Mouse (Mus musculus) heart, embryonic 16.5 days (tissue): ENCODE measurements around the gene Wsb2. TPM values are rescaled to one million over a fixed set of nuclear protein-coding genes. Genes with fewer than 3 reads are reported as not detected.

Experiments used
- ATAC-seq: fragments of 200-750 bp; cut with Nextera tagmentation; replicated peaks from 2 replicates; pipeline ENCODE4 v1.8.0; 2017; ENCODE audit warnings: moderate number of reproducible peaks; ENCODE audit not compliant: insufficient read depth, low FRiP score; ENCODE audit errors: extremely low read depth
- H3K27ac ChIP-seq: fragments of 300-500 bp; sonication (generic); 2 replicates; pipeline ENCODE4 v1.5.1; 2014; ENCODE audit warnings: mild to moderate bottlenecking, low read length, control low read depth, moderate library complexity
- H3K27me3 ChIP-seq: fragments of 300-500 bp; sonication (generic); 2 replicates; pipeline ENCODE4 v1.6.1; 2014; ENCODE audit warnings: low read length, mixed read lengths; ENCODE audit not compliant: control insufficient read depth, insufficient read depth
- H3K36me3 ChIP-seq: fragments of 300-500 bp; sonication (generic); 2 replicates; pipeline ENCODE4 v1.6.1; 2014; ENCODE audit not compliant: control insufficient read depth, insufficient read depth
- H3K4me1 ChIP-seq: fragments of 300-500 bp; sonication (generic); 2 replicates; pipeline ENCODE4 v1.6.1; 2014; ENCODE audit warnings: low read length, mixed read lengths; ENCODE audit not compliant: control insufficient read depth, insufficient read depth
- H3K4me2 ChIP-seq: fragments of 300-500 bp; sonication (generic); 2 replicates; pipeline ENCODE4 v1.6.1; 2014; ENCODE audit warnings: low read depth, mild to moderate bottlenecking, control low read depth, low read length
- H3K4me3 ChIP-seq: fragments of 300-500 bp; sonication (generic); 2 replicates; pipeline ENCODE4 v1.5.1; 2014; ENCODE audit warnings: mild to moderate bottlenecking, control low read depth, low read length
- H3K9ac ChIP-seq: fragments of 300-500 bp; sonication (generic); 2 replicates; pipeline ENCODE4 v1.6.1; 2014; ENCODE audit warnings: low read length, control low read depth
- H3K9me3 ChIP-seq: fragments of 300-500 bp; sonication (generic); replicated peaks from 2 replicates; pipeline ENCODE4 v1.6.1; 2016; ENCODE audit warnings: low read length; ENCODE audit not compliant: control insufficient read depth
- WGBS: fragments of 180-500 bp; shearing (Covaris S2); extraction: QIAGEN DNeasy Blood & Tissue Kit; methylation state at CpG from one replicate; pipeline ENCODE4 v1.1.7; 2014; 5-methylcytosine and 5-hydroxymethylcytosine counted together
- polyA plus RNA-seq: library from polyadenylated mRNA; unstranded; fragments of >200 nt; fragmentation: Nextera tagmentation; extraction: Ambion mirVana; gene quantifications from 2 replicates; pipeline ENCODE4 v1.2.1, GENCODE M21; 2015

Wsb2 gene
- polyA plus RNA-seq, 1 experiment from 2014 or later, result 75.1 TPM

DNA sequence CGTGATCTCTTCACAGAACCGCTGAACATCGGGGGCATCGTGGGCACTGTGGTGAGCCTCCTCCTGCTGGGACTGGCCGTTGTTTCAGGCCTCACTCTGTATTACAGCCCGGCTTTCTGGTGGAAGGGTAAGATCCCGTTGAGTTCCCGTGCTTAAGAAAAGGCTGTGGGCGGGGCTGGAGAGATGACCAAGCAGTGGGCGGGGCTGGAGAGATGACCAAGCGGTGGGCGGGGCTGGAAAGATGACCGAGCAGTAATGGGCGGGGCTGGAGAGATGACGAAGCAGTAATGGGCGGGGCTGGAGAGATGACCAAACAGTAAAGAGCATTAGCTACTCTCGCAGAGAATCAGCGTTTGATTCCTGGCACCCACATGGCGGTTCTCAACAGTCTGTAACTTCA is 8.8 kb upstream of the Wsb2 start:
- Histone ChIP-seq H3K36me3 (peaks cover 6% of the 10 kb centered on the region; the same call in 1 of the 2 replicates), H3K9me3 (no peaks in the 10 kb centered on the region), H3K27ac (no peak overlapping the region), H3K4me2 (no peak overlapping the region), H3K4me1 (no peaks in the 10 kb centered on the region), H3K27me3 (no peaks in the 10 kb centered on the region), H3K9ac (no peak overlapping the region), H3K4me3 (no peak overlapping the region)
- ATAC-seq, result no peak
- WGBS, result 36% methylated on average over 19 of the region's 19 CpGs

DNA sequence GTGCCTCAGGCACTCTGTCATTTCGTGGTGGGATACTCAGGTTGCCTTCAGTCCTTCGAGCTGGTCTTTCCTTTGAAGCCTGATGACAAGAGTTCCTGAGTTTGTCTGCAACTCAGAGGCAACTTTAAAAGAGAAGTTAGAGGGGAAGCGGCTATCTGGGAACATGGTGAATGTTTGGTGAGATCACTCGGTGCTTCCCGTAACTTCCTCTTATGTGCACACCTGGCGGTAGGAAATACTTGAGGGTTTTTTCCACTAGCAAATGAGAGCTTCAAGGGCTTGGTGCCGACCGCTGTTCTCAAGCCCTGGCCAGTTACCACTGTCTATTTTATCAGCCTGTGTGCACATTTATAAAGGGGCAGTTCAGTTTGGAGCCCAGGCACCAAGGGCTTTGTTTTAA is 3.0 kb upstream of the Wsb2 start:
- no peak overlapping the region for H3K4me3 ChIP-seq
- H3K4me2 ChIP-seq, result no peak overlapping the region
- no peak for ATAC-seq
- no peak overlapping the region for H3K27ac ChIP-seq
- 55% methylated on average over 8 of the region's 8 CpGs for WGBS
- H3K4me1 ChIP-seq, result peaks cover 16% of the 10 kb centered on the region
- H3K9ac ChIP-seq, result no peak overlapping the region
- no peaks in the 10 kb centered on the region for H3K9me3 ChIP-seq
- no peaks in the 10 kb centered on the region for H3K36me3 ChIP-seq
- no peaks in the 10 kb centered on the region for H3K27me3 ChIP-seq

DNA sequence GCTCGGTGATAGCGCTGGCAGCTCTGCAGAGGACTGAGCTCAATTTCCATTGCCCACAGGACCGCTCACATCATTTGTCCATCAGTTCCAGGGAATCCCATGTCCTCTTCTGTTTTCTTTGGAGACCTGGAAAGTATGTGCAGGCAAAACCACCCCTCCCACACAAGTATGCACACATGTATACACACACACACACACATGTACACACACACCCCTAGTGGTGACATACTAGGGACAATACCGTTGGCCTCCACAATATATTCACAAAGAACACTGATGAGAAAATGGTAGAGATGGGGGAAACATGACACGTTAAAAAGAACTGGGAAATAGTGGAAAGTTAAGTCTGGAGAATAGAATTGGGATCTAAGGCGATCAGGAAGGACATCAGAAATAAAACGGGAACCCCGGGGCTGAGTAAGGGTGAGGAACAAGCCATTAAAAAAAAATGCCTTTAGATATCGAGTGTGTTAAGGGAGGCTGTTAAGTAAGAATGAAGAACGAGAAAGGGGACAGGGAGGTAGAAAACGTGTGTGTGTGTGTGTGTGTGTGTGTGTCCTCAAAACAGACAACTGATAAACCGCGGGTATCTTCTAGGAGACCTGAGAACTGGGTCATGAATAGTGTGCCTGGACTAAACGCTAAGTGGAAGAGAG is 1.3 kb upstream of the Wsb2 start:
- H3K27ac ChIP-seq, result peak overlapping the region; percentile 95
- peaks cover 32% of the 10 kb centered on the region for H3K4me1 ChIP-seq
- 33% methylated on average over 14 of the region's 14 CpGs for WGBS
- H3K9me3 ChIP-seq, result no peaks in the 10 kb centered on the region
- no peak for ATAC-seq
- H3K9ac ChIP-seq, result peak overlapping the region; percentile 96
- no peaks in the 10 kb centered on the region for H3K36me3 ChIP-seq
- H3K4me3 ChIP-seq, result peak overlapping the region; percentile 92
- H3K27me3 ChIP-seq, result no peaks in the 10 kb centered on the region
- peak overlapping the region; percentile 89 for H3K4me2 ChIP-seq

DNA sequence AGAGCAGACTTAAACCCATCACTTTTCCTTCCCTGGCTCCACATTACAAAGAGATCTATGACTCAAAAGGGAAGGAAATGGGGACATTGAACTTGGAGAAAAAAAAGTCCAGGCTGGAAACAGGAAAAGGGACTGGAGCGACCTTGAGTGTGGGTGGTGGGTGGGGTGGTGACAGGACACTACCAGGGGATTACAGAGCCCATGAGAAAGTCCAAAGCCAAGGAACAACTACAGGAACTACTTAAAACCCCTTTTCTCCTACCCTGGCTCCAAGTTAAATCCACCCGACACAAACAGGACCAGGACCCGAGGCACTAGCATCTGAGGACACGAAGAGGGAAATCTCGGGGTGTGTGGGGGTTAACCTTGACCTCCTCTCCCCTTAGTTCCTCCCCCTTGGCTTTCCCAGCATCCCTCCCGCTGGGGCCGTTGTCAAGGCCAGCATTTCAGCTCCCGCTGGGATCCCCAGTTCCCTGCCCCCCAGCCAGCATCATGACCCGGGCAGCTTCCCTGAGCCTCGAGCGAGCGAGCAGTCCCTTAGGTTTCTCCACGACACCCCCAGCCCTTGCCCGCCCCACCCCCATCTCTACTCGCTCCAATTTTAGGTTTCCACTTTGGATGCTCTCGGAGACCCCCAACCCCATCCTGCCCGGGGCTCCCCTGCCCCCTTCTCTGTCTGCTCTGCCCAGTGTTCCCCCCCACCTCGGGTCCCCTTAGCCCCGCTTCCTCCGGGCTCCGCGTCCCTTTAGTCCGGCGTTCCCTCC is 557 bp upstream of the Wsb2 start:
- peak; percentile 59 for ATAC-seq
- Histone ChIP-seq H3K4me3 (peak overlapping the region; percentile 92), H3K27me3 (no peaks in the 10 kb centered on the region), H3K27ac (peak overlapping the region; percentile 95), H3K9me3 (no peaks in the 10 kb centered on the region), H3K9ac (peak overlapping the region; percentile 96), H3K36me3 (no peaks in the 10 kb centered on the region), H3K4me1 (peaks cover 39% of the 10 kb centered on the region), H3K4me2 (peak overlapping the region; percentile 89)
- WGBS, result under 1% methylated on average over 21 of the region's 24 CpGs

DNA sequence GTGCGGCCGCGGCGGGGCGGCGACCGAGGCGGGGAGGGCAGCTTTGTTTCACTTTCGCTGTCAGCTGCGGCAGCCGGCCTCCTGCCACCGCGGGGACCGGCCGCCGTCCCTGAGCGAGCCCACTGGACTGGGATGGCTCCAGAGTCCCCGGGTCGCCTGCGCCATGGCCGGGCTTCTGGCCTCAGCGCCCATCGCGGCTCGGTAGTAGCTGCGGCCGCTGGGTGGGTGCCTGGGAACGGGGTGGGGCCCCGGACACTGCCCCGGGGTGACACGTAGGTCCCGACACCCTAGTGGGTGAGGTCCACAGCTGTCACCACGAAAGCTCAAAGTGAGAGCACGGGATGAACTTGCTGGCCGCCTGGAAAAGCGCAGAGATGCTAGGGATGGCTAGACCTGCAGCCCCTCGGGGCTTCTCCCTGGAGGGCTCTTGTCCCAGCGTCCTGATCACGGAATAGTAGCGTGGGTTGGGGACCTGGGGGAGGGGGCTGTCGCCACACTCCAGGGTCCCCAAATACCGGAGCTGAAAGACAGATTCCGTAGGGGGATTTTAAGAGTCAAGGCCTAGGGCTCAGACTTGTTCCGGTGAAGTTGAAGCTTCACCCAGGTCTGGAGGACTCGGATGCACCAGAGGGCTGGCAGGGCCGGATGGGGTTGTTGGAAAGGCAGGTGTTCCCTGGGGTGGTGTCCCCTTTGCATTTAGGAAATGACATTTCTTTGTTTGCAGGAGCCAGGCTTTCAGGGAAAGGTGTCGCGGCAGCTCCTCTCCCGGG is 559 bp downstream of the Wsb2 start:
- WGBS, result under 1% methylated on average over 42 of the region's 49 CpGs
- H3K4me3 ChIP-seq, result peak overlapping the region; percentile 92
- H3K4me2 ChIP-seq, result peak overlapping the region; percentile 89
- peak; percentile 20 for ATAC-seq
- H3K4me1 ChIP-seq, result peaks cover 50% of the 10 kb centered on the region
- no peaks in the 10 kb centered on the region for H3K9me3 ChIP-seq
- peak overlapping the region; percentile 95 for H3K27ac ChIP-seq
- peak overlapping the region; percentile 96 for H3K9ac ChIP-seq
- no peaks in the 10 kb centered on the region for H3K36me3 ChIP-seq
- no peaks in the 10 kb centered on the region for H3K27me3 ChIP-seq

DNA sequence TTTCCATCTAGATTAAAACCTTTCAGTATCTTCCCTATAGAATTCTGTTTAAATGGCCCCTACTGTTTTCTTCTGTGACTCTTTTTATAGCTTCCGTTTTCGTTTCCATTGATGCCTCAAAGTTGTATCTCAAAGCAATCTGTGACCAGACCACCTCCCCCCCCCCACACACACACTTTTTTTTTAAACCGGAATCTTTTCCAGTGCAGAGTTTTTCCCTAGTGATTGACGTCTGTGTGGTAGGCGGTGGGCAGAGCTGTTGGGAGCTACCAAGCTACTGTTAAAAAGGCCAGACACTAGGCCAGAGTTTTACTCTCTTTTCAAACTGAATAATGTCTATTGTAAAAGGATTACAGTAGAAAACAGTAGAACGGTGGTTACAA is 1.1 kb downstream of the Wsb2 start:
- H3K9me3 ChIP-seq, result no peaks in the 10 kb centered on the region
- no peaks in the 10 kb centered on the region for H3K36me3 ChIP-seq
- H3K4me2 ChIP-seq, result peak overlapping the region; percentile 89
- H3K27me3 ChIP-seq, result no peaks in the 10 kb centered on the region
- H3K27ac ChIP-seq, result peak overlapping the region; percentile 95
- WGBS, result 8% methylated on average over 6 of the region's 6 CpGs
- peak overlapping the region; percentile 92 for H3K4me3 ChIP-seq
- ATAC-seq, result no peak
- H3K9ac ChIP-seq, result peak overlapping the region; percentile 96
- H3K4me1 ChIP-seq, result peaks cover 55% of the 10 kb centered on the region

DNA sequence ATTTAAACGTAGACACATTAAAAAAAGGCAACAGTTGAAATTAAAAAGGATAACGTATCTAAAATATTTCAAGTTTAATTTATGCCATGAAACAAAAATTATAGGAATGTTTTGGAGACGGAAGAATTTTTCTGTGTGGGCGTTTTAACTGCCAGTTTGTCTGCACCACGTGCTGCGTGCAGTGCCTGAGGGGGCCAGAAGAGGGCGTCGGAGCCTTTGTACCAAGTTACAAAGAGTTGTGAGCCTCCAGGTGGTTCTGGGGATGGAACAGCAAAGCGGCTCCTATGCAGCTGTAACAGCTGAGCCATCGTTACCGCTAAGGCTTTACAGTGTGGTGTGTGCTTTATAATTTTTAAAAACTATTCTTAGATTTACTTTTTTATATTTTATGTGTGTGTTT is 1.6 kb downstream of the Wsb2 start:
- Histone ChIP-seq H3K4me2 (peak overlapping the region; percentile 89; the same call in 1 of the 2 replicates), H3K4me3 (no peak overlapping the region), H3K4me1 (peaks cover 60% of the 10 kb centered on the region), H3K27me3 (no peaks in the 10 kb centered on the region), H3K9me3 (no peaks in the 10 kb centered on the region), H3K27ac (no peak overlapping the region), H3K36me3 (peaks cover under 1% of the 10 kb centered on the region; the same call in 1 of the 2 replicates), H3K9ac (no peak overlapping the region)
- 39% methylated on average over 11 of the region's 11 CpGs for WGBS
- ATAC-seq, result no peak

DNA sequence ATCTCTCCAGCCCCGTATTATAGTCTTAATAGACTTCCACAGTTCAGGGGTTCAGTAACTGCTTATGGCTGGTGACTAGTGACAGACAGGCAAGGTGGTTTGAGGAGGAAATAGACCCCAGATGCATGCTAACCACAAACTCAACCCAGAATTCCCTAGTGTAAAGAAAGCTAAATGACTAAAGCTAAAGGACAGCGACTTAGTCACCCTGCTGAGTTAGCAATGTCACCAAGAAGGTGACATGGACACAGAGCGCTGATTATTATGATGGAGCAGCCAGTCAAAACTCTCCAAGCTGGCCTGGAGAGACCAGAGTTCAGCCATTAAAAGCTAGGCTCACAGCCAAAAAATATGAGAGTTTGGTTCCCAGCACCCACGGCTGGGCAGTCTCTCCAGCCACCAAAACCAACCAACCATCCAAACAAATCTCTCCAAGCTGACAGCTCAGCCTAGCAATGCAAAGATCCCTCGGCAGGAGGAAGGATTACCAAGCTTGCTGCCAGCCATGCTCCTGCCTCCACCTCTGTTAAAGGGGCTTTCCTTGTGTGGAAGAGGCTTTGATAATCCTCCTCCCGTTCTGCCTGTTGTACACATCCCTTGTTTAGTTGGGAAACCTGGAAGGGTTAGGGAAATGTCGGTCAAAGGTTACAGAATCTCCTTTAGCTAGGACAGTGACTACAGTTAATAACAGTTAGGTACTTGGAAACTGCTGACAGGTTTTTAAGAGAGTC is 2.6 kb downstream of the Wsb2 start:
- WGBS, result 27% methylated on average over 7 of the region's 7 CpGs
- no peaks in the 10 kb centered on the region for H3K9me3 ChIP-seq
- H3K27me3 ChIP-seq, result no peaks in the 10 kb centered on the region
- no peak overlapping the region for H3K9ac ChIP-seq
- ATAC-seq, result no peak
- H3K4me1 ChIP-seq, result peaks cover 60% of the 10 kb centered on the region
- H3K4me2 ChIP-seq, result peak overlapping the region; percentile 48
- H3K27ac ChIP-seq, result peak overlapping the region; percentile 92
- H3K36me3 ChIP-seq, result peaks cover 8% of the 10 kb centered on the region
- no peak overlapping the region for H3K4me3 ChIP-seq
